Mouse (Mus musculus): ENCODE measurements around the gene Syne2.

DNA sequence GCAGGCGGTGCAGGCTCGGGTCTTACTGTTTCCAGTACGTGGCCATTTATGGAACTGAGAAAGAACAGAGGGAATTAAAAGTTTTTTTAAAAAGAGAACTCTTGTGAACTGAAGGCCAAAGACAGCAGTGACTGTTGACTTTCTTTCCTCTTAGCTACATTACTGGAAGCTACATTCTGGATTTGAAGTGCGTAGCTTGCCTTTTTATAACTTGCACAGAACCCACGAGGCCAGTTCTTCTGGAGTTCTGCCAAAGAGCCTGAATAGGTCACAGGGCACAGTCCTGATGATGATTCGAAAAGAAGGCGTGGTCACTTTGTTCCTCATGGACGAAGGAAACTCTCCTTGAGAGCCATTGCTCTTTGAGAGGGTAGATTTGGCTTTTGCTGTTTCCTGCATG is 35.6 kb downstream of the Syne2 start:
- TF ChIP-seq CTCF (IDR thresholded peaks at IDR 0.05; ENCODE audit: low read depth, low read length) (no peak), POLR2A (IDR thresholded peaks at IDR 0.05; ENCODE audit: insufficient read depth, low read length) (no peak), EP300 (IDR thresholded peaks at IDR 0.05; ENCODE audit: insufficient read depth, low read depth, low read length) (no peak)

All from ES-Bruce4 (cell line).